10 mouse cellular contexts compared by ENCODE assay signal in the genomic region with DNA sequence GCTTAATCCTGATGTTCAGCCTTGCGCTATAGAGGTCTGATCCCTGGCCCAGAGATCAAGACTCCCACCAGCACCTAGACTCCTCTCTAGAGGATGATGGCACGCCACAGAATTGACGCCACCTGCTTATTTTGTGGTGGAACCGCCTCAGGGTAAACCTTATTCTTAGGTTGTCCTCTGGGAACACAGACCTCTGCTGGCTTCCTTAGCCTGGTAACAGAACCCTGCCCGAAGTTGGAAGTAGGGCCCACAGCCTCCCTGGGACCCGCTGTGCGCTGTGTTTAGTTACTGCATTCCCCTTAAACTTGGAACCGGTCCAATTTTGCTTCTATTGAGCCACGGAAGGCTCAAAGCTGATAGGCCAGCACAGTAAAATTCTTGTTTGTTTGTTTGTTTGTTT. TPM values are rescaled to one million over a fixed set of nuclear protein-coding genes. Genes with fewer than 3 reads are reported as not detected.
DNase-seq lines count a peak whose midpoint lies in the region; ATAC-seq and TF ChIP-seq lines count a peak whose summit lies in the region.
"Had no signal": no experiment of that assay in that cellular context is flagged by ENCODE, and none has a peak within 500 bp of the region (broad histone marks: within the 10 kb centered on the region; RNA-seq: fewer than 3 reads in every experiment).

No protein-coding gene starts in this region.

- WGBS in kidney, embryonic 15.5 days = 16% methylated on average over 9 of the region's 9 CpGs
- 21% methylated on average over 9 of the region's 9 CpGs for WGBS in thymus, adult 2 months

- H3K27ac ChIP-seq in kidney, embryonic 15.5 days = no peak overlapping the region
- peak overlapping the region; percentile 97 for H3K27ac ChIP-seq in embryonic fibroblast, embryonic 13.5 days (ENCODE audit: insufficient read depth, low read length)
- H3K27ac ChIP-seq in thymus, adult 2 months (ENCODE audit: control insufficient read depth, insufficient read depth, low read length) = no peak overlapping the region
- H3K27ac ChIP-seq: neural tube, embryonic 12.5 days had no signal

- ATAC-seq in kidney, embryonic 15.5 days (replicated peaks; ENCODE audit: low FRiP score) = no peak

- no peaks in the 10 kb centered on the region for H3K36me3 ChIP-seq in kidney, embryonic 15.5 days
- no peaks in the 10 kb centered on the region for H3K36me3 ChIP-seq in thymus, adult 2 months (ENCODE audit: control insufficient read depth, insufficient read depth, low read length)
- H3K36me3 ChIP-seq: heart, embryonic 12.5 days; neural tube, embryonic 12.5 days had no signal

- H3K9ac ChIP-seq in kidney, embryonic 15.5 days = peak overlapping the region; percentile 40; the same call in 1 of the 2 replicates

- no peak for TF ChIP-seq CTCF in embryonic fibroblast, embryonic 13.5 days (IDR thresholded peaks at IDR 0.05; ENCODE audit: borderline replicate concordance, insufficient read depth, low read length)
- no peak for TF ChIP-seq CTCF in thymus, adult 2 months (IDR thresholded peaks at IDR 0.05; ENCODE audit: borderline replicate concordance, control insufficient read depth, extremely low read depth, insufficient read depth, low read length, poor library complexity)

- peak overlapping the region; percentile 84 for H3K4me2 ChIP-seq in kidney, embryonic 15.5 days

- no peaks in the 10 kb centered on the region for H3K9me3 ChIP-seq in kidney, embryonic 15.5 days (replicated peaks)
- H3K9me3 ChIP-seq: heart, embryonic 12.5 days; neural tube, embryonic 12.5 days had no signal

- H3K27me3 ChIP-seq in kidney, embryonic 15.5 days = peaks cover 48% of the 10 kb centered on the region
- H3K27me3 ChIP-seq in thymus, adult 2 months (ENCODE audit: control insufficient read depth, insufficient read depth, low read length) = peaks cover 27% of the 10 kb centered on the region

- peak; percentile 49 for TF ChIP-seq POLR2A in embryonic fibroblast, embryonic 13.5 days (IDR thresholded peaks at IDR 0.05; ENCODE audit: low read depth, low read length)
- no peak for TF ChIP-seq POLR2A in thymus, adult 2 months (IDR thresholded peaks at IDR 0.05; ENCODE audit: control insufficient read depth, extremely low read depth, insufficient read depth, low read length, poor library complexity)

- H3K4me3 ChIP-seq in kidney, embryonic 15.5 days (replicated peaks) = peak overlapping the region; percentile 50
- H3K4me3 ChIP-seq in embryonic fibroblast, embryonic 13.5 days (ENCODE audit: insufficient read depth, low read length) = peak overlapping the region; percentile 47
- H3K4me3 ChIP-seq in thymus, adult 2 months (ENCODE audit: control insufficient read depth, insufficient read depth, low read length) = no peak overlapping the region

- peaks cover 49% of the 10 kb centered on the region for H3K4me1 ChIP-seq in kidney, embryonic 15.5 days
- 0 out of 2 replicates have a peak, but pooled peaks cover 3% of the 10 kb centered on the region for H3K4me1 ChIP-seq in embryonic fibroblast, embryonic 13.5 days (ENCODE audit: control insufficient read depth, insufficient read depth, low read length)
- peaks cover 26% of the 10 kb centered on the region for H3K4me1 ChIP-seq in thymus, adult 2 months (replicated peaks; ENCODE audit: control insufficient read depth, insufficient read depth, low read length)

- DNase-seq in kidney, adult 8-10 months = no peak
- peak; percentile 48 for DNase-seq in R1 (ENCODE audit: low read depth, low spot score)
- peak; percentile 5 for DNase-seq in naive thymus-derived CD4-positive, alpha-beta T cell, adult 2 months (ENCODE audit: low read depth)
- DNase-seq in yolk sac, embryonic 10.5 days (ENCODE audit: low spot score) = no peak
- no peak for DNase-seq in thymus, adult 2 months
- no peak for DNase-seq in cerebellum, adult 9-11 months

RNA-seq across cellular contexts. Expression of a gene that starts 2.3 kb away (rescaled TPM):
- polyA plus RNA-seq in kidney, embryonic 15.5 days (2015; fragmentation: Nextera tagmentation; extraction: Ambion mirVana) = 16.5 and 17.2 TPM in 2 replicates
- polyA plus RNA-seq in embryonic fibroblast, embryonic 13.5 days (2011; ENCODE audit: insufficient read length, low read depth, missing spikeins) = 527 and 533 TPM in 2 replicates
- polyA plus RNA-seq in thymus, adult 2 months (2012; rRNA removed) = 12.2 and 14.1 TPM in 2 replicates

Comparison
In these comparisons a context has a peak if more than half of its experiments do, and no peak if none do; other contexts are left out.
1. DNase-seq: peak in R1 (single experiment) and naive thymus-derived CD4-positive, alpha-beta T cell, adult 2 months (single experiment); none in kidney, adult 8-10 months (0 of 2), yolk sac, embryonic 10.5 days (single experiment), thymus, adult 2 months (single experiment) and cerebellum, adult 9-11 months (single experiment).
2. RNA of a gene that starts 2.3 kb away (polyA plus RNA-seq): 527 to 533 TPM in embryonic fibroblast, embryonic 13.5 days; 16.5 to 17.2 TPM in kidney, embryonic 15.5 days and 12.2 to 14.1 TPM in thymus, adult 2 months; every median in the first group is over 10 times any median in the second.